Mouse (Mus musculus): ENCODE measurements around the gene Tprn. TPM values are rescaled to one million over a fixed set of nuclear protein-coding genes. Genes with fewer than 3 reads are reported as not detected.
"Not testable (repeated sequence)": the region's sequence is repeated elsewhere in the genome, so short reads cannot be mapped to it uniquely, and the experiment has no call there.

Tprn gene
- total RNA-seq, 2 experiments from 2014 or later = 2.2 TPM; not detected in 1

- ATAC-seq (replicated peaks; ENCODE audit: low FRiP score, poor library complexity, severe bottlenecking) = no peak
Observed at GRCm38 (mm10) chr2:25234551-25235220, 27.7 kb upstream of the Tprn start.

DNA sequence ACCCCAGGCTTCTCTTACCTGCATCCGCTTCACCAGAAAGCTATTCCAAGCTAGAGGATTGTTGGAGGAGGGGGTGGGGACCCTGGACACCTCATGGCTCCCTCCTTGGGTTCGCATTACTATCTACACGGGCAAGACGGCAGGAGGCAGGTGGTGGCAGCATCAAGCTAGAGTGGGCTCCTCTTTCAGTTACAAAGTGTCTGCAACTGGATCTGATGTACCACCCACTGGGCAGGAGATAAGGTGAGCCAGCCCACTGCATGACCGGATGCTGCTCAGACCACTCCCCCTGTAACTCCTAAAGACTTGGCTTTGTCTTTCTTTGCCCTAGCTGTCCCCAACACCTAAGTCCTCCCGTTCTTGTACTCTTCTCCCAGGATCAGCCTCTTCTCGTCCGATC lies 25.8 kb upstream of the Tprn start, which contains the start of gene Rnf224:
Rnf224 (minus strand) TSS at position 174 of the 400 bp plus-strand sequence.
- no peak for ATAC-seq (replicated peaks; ENCODE audit: low FRiP score, poor library complexity, severe bottlenecking)

GRCm38 (mm10) chr2:25237522-25237921 lies 24.9 kb upstream of the Tprn start:
- ATAC-seq (replicated peaks; ENCODE audit: low FRiP score, poor library complexity, severe bottlenecking) = no peak

DNA sequence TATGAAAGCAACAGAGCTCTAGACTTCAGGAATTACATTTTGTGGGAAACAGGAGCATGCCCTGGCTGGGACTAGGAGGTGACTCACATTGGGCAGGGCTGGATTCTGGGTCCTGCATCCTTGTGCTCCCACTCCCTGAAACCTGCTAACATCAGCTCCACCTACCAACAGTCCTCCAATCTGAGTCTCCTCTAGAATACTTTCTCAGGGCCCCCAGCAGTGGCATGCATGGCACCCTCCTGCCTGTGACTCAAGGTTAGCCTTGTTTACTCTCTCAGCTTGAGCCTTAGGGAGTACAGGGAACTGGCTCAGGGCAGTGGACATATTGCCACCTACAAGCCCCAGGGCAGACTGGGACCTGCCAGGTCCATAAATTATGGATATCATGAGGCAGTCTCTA lies 24.3 kb upstream of the Tprn start:
- no peak for ATAC-seq (replicated peaks; ENCODE audit: low FRiP score, poor library complexity, severe bottlenecking)

- no peak for ATAC-seq (replicated peaks; ENCODE audit: low FRiP score, poor library complexity, severe bottlenecking)
Observed at GRCm38 (mm10) chr2:25239766-25240165, 22.7 kb upstream of the Tprn start.

GRCm38 (mm10) chr2:25240310-25240709 lies 22.1 kb upstream of the Tprn start:
- no peak for ATAC-seq (replicated peaks; ENCODE audit: low FRiP score, poor library complexity, severe bottlenecking)

DNA sequence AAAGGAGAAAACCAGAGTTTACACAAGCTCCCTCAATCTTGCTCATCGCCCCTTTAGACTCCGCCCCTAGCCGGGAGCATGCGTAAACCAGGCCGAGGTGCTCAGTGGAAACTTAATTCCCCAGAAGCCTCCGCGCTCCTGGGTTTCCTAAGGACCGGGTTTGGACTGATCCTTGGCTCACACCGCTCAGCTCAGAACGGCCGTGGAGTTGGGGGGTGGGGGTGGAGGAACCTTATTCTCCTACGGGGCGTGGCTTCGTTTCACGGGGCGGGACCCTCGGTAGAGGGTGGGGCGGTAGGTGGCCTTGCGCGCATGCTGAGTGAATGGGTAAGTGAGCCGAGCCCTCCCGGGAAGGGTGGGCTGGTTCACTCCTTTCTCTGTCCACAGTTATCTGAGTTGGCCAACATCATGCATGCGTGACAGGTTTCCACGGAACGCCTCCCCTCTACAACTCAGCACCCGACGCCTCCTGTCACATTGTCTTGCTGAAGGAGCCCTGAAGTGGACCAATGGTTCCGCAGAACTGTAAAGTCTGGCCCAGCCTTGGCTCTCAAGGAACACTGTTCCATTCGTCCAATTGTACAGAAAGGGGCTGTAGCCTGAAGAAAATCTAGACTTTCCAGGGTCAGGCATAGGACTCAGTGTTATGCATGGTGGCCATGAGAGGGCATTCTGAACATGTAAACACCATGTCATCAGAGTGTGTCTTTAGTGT lies 21.5 kb upstream of the Tprn start:
- ATAC-seq (replicated peaks; ENCODE audit: low FRiP score, poor library complexity, severe bottlenecking) = peak; percentile 36; the same call in 1 of the 2 replicates

- ATAC-seq (replicated peaks; ENCODE audit: low FRiP score, poor library complexity, severe bottlenecking) = no peak
Observed at GRCm38 (mm10) chr2:25241438-25241775, 21.0 kb upstream of the Tprn start.

DNA sequence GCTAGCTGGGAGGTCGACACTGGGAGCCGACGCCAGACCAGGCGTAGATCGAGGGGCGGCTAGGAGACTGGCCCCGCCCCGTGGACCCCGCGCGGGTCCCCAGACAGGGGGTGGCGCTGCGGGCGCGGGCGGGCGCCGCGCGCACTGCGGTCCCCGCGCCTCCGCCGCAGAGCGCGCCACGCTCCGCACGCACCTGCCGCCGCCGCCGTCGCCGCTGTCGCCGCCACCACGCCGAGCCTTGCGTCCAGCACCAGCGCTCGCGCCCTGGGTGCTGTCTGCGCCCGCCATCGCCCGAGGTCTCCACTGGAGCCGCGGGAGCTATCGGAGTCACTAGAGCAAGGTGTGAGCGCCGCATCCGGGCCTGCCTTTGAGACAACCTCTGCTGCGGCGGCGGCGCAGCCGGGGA lies 20.3 kb upstream of the Tprn start, which contains the start of the genes Rnf208 and Cysrt1:
Rnf208 (plus strand) TSS at position 155 of the 406 bp plus-strand sequence.
Cysrt1 (minus strand) TSS at position 352 of the 406 bp plus-strand sequence.
- ATAC-seq (replicated peaks; ENCODE audit: low FRiP score, poor library complexity, severe bottlenecking) = no peak

DNA sequence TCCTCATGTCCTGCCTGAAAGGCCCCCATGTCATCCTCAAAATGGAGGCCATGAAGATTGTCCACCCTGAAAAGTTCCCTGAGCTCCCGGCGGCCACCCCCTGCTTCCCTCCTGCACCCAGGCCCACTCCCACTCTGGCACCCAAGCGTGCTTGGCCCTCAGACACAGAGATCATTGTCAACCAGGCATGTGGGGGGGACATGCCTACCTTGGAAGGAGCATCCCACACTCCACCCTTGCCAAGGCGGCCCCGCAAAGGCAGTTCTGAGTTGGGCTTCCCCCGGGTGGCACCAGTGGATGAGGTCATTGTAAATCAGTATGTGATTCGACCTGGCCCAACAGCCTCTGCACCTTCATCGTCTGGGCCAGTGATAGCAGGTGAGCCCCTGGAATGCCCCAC lies 19.1 kb upstream of the Tprn start:
- no peak for ATAC-seq (replicated peaks; ENCODE audit: low FRiP score, poor library complexity, severe bottlenecking)

DNA sequence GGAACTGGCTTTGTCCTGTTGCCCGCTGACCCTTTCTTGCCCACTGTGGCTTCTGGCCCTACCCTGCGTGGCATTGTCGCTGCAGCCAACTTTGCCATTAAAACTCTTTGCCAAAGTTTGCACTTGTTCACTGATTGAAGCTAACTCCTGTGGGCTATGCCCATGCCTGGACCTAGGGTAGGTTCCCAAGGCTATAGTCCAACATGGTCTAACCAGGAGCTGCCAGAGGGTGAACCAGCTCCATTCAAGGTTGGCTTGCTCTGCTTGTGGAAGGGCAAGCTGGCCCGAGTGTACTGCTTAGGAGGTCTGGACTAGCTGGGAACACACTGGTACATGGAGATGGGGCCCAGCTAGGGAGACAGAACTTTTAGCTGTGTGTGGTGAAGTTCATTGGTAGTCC lies 18.3 kb upstream of the Tprn start:
- ATAC-seq (replicated peaks; ENCODE audit: low FRiP score, poor library complexity, severe bottlenecking) = no peak

DNA sequence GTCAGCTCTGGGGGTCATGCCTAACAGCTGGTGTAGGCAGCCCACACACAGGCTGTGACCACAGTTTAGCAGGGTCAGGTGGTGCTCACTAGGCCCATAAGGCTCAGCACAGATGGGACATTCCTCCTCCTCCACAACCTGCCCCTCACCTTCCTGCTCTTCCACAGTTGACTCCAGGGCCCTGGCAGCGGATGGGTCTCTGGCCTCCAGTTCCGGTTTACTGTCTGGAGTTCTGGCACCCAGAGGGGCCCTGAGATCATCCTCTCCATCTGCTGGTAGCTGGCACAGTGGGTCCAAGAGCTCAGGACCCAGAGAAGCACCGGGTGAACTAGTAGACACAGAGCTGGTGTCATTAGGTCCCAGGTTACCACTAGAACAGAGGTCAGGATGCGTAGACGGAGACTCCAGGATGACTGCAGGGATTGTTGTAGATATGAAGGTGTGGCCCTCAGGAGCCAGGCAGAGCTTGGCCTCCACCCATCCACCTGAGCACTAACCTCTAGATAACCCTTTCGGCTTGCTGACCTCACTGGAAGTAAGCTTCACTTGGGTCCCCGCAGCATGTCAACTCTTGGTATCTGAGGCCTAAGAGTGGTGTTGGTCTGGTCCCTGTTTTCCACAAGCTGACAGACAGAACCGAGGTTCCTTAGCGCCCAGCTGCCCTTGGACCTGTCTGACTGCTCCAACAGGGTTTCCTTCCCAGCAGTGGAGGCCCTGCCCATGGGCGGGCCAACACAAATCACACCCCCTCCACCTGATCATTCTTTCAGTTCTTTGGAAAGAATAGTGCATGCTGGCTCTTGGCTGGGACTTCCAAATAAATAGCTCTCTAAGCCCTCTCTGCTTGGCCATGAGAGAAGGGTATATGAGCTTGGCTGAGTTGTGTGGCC lies 16.0 kb upstream of the Tprn start, which contains the start of gene AL732309.1:
AL732309.1 (minus strand) TSS at position 681 of the 890 bp plus-strand sequence.
- ATAC-seq (replicated peaks; ENCODE audit: low FRiP score, poor library complexity, severe bottlenecking) = no peak

- ATAC-seq (replicated peaks; ENCODE audit: low FRiP score, poor library complexity, severe bottlenecking) = no peak
Observed at GRCm38 (mm10) chr2:25252331-25252730, 10.1 kb upstream of the Tprn start.

DNA sequence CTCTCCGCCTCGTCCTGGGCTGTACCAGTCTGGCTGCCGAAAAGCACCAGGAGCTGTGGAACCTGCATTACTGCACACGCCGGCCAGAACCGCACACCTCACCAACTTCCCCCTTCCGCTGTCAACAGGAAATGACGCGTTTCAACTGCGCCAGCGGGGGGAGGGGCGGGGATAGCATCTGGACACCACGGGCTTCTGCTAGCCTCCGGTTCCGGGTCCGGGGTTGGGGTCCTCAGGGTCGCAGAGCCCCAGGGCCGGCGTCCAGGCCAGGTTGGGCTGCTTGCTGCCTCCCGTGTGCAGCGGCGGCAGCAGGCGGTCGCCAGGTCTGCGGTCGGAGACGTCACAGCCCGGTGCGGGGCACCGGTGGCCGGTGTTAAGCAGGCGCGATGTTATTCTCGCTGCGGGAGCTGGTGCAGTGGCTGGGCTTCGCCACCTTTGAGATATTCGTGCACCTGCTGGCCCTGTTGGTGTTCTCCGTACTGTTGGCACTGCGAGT lies 7.1 kb upstream of the Tprn start, which contains the start of gene Tmem203:
Tmem203 (plus strand) TSS at position 156 of the 496 bp plus-strand sequence.
- peak; percentile 92 for ATAC-seq (replicated peaks; ENCODE audit: low FRiP score, poor library complexity, severe bottlenecking)

GRCm38 (mm10) chr2:25256443-25257109 lies 5.8 kb upstream of the Tprn start:
- not testable (repeated sequence) for ATAC-seq (replicated peaks; ENCODE audit: low FRiP score, poor library complexity, severe bottlenecking)

GRCm38 (mm10) chr2:25257250-25257649 lies 5.2 kb upstream of the Tprn start:
- ATAC-seq (replicated peaks; ENCODE audit: low FRiP score, poor library complexity, severe bottlenecking) = not testable (repeated sequence)

GRCm38 (mm10) chr2:25258887-25259286 lies 3.5 kb upstream of the Tprn start:
- ATAC-seq (replicated peaks; ENCODE audit: low FRiP score, poor library complexity, severe bottlenecking) = no peak

- 0 out of 2 replicates have a peak, but pooled peaks have one; percentile 7 for ATAC-seq (replicated peaks; ENCODE audit: low FRiP score, poor library complexity, severe bottlenecking)
Observed at GRCm38 (mm10) chr2:25261870-25262269, 548 bp upstream of the Tprn start.

All from erythroid progenitor cell, adult 5-6 weeks (primary cell).